Mouse (Mus musculus): ENCODE data around the gene Megf11.

GRCm38 (mm10) chr9:64576143-64576878 is 190.9 kb downstream of the Megf11 start:
- TF ChIP-seq CTCF (IDR thresholded peaks at IDR 0.05) (no peak), POLR2A (IDR thresholded peaks at IDR 0.05; ENCODE audit: insufficient read depth, low read depth, low read length) (no peak)
